Mouse (Mus musculus) ES-E14 (cell line): ENCODE results near the gene Amot. TPM values are rescaled to one million over a fixed set of nuclear protein-coding genes. Genes with fewer than 3 reads are reported as not detected.

Experiments
- DNase-seq: peaks from one replicate; pipeline ENCODE4 v3.0.0-alpha.2; 2013; ENCODE audit warnings: low read depth, low spot score
- H3K27ac ChIP-seq: 2 replicates; pipeline ENCODE4 v1.5.1; 2012; ENCODE audit warnings: low read depth, mild to moderate bottlenecking, low read length, moderate library complexity, mixed read lengths; ENCODE audit not compliant: poor library complexity, insufficient read depth, severe bottlenecking
- H3K36me3 ChIP-seq: 2 replicates; pipeline ENCODE4 v1.6.1; 2012; ENCODE audit warnings: mild to moderate bottlenecking, low read length, moderate library complexity, mixed read lengths; ENCODE audit not compliant: control insufficient read depth, poor library complexity, insufficient read depth, severe bottlenecking
- H3K4me1 ChIP-seq, 2 experiments: fragments of 150-350 bp in 1 of 2; sonication (generic) in 1 of 2; 2 replicates each; pipeline ENCODE4 v1.6.1; 2012; ENCODE audit warnings: low read length in 2 of 2, mild to moderate bottlenecking in 1 of 2, mixed read lengths in 1 of 2; ENCODE audit not compliant: control insufficient read depth in 2 of 2, insufficient read depth in 2 of 2, poor library complexity in 1 of 2
- H3K4me3 ChIP-seq, 2 experiments: fragments of 150-350 bp in 1 of 2; sonication (generic) in 1 of 2; 2 replicates each; pipeline ENCODE4 v1.5.1; 2012; ENCODE audit warnings: low read length in 2 of 2, low read depth in 1 of 2, mild to moderate bottlenecking in 1 of 2, mixed read lengths in 1 of 2; ENCODE audit not compliant: insufficient read depth in 1 of 2, poor library complexity in 1 of 2, severe bottlenecking in 1 of 2
- H3K9ac ChIP-seq: 2 replicates; pipeline ENCODE4 v1.6.1; 2012; ENCODE audit warnings: low read depth, mild to moderate bottlenecking, low read length, mixed read lengths; ENCODE audit not compliant: poor library complexity, insufficient read depth, severe bottlenecking
- H3K9me3 ChIP-seq: fragments of 150-350 bp; sonication (generic); 2 replicates; pipeline ENCODE4 v1.6.1; 2012; ENCODE audit warnings: low read depth, mild to moderate bottlenecking, low read length; ENCODE audit not compliant: control insufficient read depth, insufficient read depth
- CHD2 ChIP-seq: IDR thresholded peaks from 2 replicates; pipeline ENCODE4 v1.6.1; 2014; ENCODE audit warnings: mild to moderate bottlenecking, low read depth, low read length, inconsistent platforms
- HCFC1 ChIP-seq: IDR thresholded peaks from 2 replicates; pipeline ENCODE4 v1.6.1; 2012; ENCODE audit warnings: low read length, inconsistent platforms, borderline replicate concordance; ENCODE audit not compliant: insufficient read depth
- MAFK ChIP-seq: IDR thresholded peaks from 2 replicates; pipeline ENCODE4 v1.6.1; 2014; ENCODE audit warnings: mild to moderate bottlenecking, low read depth, low read length, inconsistent platforms; ENCODE audit not compliant: insufficient read depth
- ZC3H11A ChIP-seq: IDR thresholded peaks from 2 replicates; pipeline ENCODE4 v1.6.1; 2012; ENCODE audit warnings: low read depth, mild to moderate bottlenecking, inconsistent platforms, low read length, borderline replicate concordance
- ZNF384 ChIP-seq: IDR thresholded peaks from 2 replicates; pipeline ENCODE4 v1.6.1; 2012; ENCODE audit warnings: low read depth, low read length, inconsistent platforms
- in situ Hi-C, 2 experiments: fragments of 600-800 bp; cut with MboI; formaldehyde crosslinking; loops; one replicate each; pipeline ENCODE4 v1.15.1; 2025; ENCODE audit warnings: low sequenced_read_pairs in 2 of 2, inconsistent platforms in 1 of 2; ENCODE audit not compliant: unreplicated experiment in 2 of 2
- total RNA-seq: library from RNA; depleted of rRNA; stranded (reverse); fragments of 300-350 nt; gene quantifications from 2 replicates; pipeline ENCODE4 v1.2.3, GENCODE M21; 2012

Amot gene
- total RNA-seq, 1 experiment = 15.4 TPM

GRCm38 (mm10) chrX:145455629-145456028 is 49.4 kb downstream of the Amot start:
- in situ Hi-C loops = no loop called here
- no peaks in the 10 kb centered on the region for H3K36me3 ChIP-seq
- H3K9me3 ChIP-seq = no peaks in the 10 kb centered on the region

GRCm38 (mm10) chrX:145454828-145455227 is 50.2 kb downstream of the Amot start:
- Histone ChIP-seq H3K27ac (no peak overlapping the region), H3K9ac (no peak overlapping the region), H3K4me3 (no peak overlapping the region), H3K9me3 (no peaks in the 10 kb centered on the region), H3K4me1 (no peaks in the 10 kb centered on the region), H3K36me3 (no peaks in the 10 kb centered on the region)
- in situ Hi-C loops = no loop called here
- TF ChIP-seq ZC3H11A (no peak), MAFK (no peak), ZNF384 (no peak), HCFC1 (no peak), CHD2 (no peak)
- DNase-seq = no peak

More at GRCm38 (mm10) chrX:145455629-145456028, 49.4 kb downstream of the Amot start:
- DNase-seq = no peak
- Histone ChIP-seq H3K4me1 (no peaks in the 10 kb centered on the region), H3K9ac (no peak overlapping the region), H3K27ac (no peak overlapping the region), H3K4me3 (no peak overlapping the region)
- TF ChIP-seq ZNF384 = no peak
- TF ChIP-seq HCFC1 = no peak
- no peak for TF ChIP-seq CHD2
- no peak for TF ChIP-seq MAFK
- no peak for TF ChIP-seq ZC3H11A

GRCm38 (mm10) chrX:145441526-145441925 is 63.5 kb downstream of the Amot start:
- no peaks in the 10 kb centered on the region for H3K4me1 ChIP-seq
- DNase-seq = no peak
- TF ChIP-seq HCFC1 (no peak), CHD2 (no peak), ZC3H11A (no peak), MAFK (no peak), ZNF384 (no peak)

GRCm38 (mm10) chrX:145433652-145434051 is 71.3 kb downstream of the Amot start:
- no peaks in the 10 kb centered on the region for H3K36me3 ChIP-seq
- DNase-seq = no peak
- H3K4me3 ChIP-seq = no peak overlapping the region
- no peaks in the 10 kb centered on the region for H3K9me3 ChIP-seq
- in situ Hi-C loops = no loop called here
- no peaks in the 10 kb centered on the region for H3K4me1 ChIP-seq
- no peak overlapping the region for H3K9ac ChIP-seq
- TF ChIP-seq CHD2 = no peak
- no peak for TF ChIP-seq MAFK
- H3K27ac ChIP-seq = no peak overlapping the region

More at GRCm38 (mm10) chrX:145441526-145441925, 63.5 kb downstream of the Amot start:
- Histone ChIP-seq H3K9ac (no peak overlapping the region), H3K9me3 (no peaks in the 10 kb centered on the region), H3K36me3 (no peaks in the 10 kb centered on the region), H3K4me3 (no peak overlapping the region), H3K27ac (no peak overlapping the region)
- in situ Hi-C loops = no loop called here

- no peak overlapping the region for H3K27ac ChIP-seq
- no peaks in the 10 kb centered on the region for H3K4me1 ChIP-seq
- H3K9me3 ChIP-seq = no peaks in the 10 kb centered on the region
- TF ChIP-seq MAFK (no peak), ZC3H11A (no peak), CHD2 (no peak), ZNF384 (no peak), HCFC1 (no peak)
- no peak for DNase-seq
- in situ Hi-C loops = no loop called here
- no peaks in the 10 kb centered on the region for H3K36me3 ChIP-seq
- H3K9ac ChIP-seq = no peak overlapping the region
- H3K4me3 ChIP-seq = no peak overlapping the region
Measured at GRCm38 (mm10) chrX:145430836-145431570, 74.0 kb downstream of the Amot start.
